In the genomic region with DNA sequence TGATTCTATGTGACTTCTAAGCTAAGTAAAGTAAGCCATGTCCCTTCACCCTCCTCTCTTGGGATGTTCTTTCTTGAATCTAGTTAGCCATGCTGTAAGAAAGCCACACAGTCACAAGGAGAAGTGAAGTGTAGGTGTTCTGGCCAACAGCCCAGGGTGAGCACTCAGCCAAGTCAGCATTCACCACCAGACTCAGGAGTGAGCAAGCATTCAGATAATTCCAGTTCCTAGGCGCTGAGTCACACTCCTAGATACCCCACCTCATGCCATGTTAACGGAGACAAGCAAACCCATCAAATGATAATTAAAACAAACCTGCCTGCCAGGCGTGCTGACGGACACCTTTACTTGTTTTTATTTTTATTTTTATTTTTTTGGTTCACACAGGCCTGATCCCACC, we compare ENCODE assay signal across 8 mouse cellular contexts. TPM values are rescaled to one million over a fixed set of nuclear protein-coding genes. Genes with fewer than 3 reads are reported as not detected.
DNase-seq lines count a peak whose midpoint lies in the region; ATAC-seq and TF ChIP-seq lines count a peak whose summit lies in the region.
"Had no signal": no experiment of that assay in that cellular context is flagged by ENCODE, and none has a peak within 500 bp of the region (broad histone marks: within the 10 kb centered on the region; RNA-seq: fewer than 3 reads in every experiment).

No protein-coding gene starts in this region.

- intact Hi-C loops in left cerebral cortex, postnatal 14 days (cut with DNase I): no loop called here

- H3K4me1 ChIP-seq in forebrain, postnatal 0 days (ENCODE audit: insufficient read depth): no peaks in the 10 kb centered on the region
- no peaks in the 10 kb centered on the region for H3K4me1 ChIP-seq in forebrain, embryonic 13.5 days
- H3K4me1 ChIP-seq: neural tube, embryonic 12.5 days had no signal

- ATAC-seq in forebrain, postnatal 0 days: no peak
- no peak for ATAC-seq in forebrain, embryonic 13.5 days

- no peak overlapping the region for H3K4me2 ChIP-seq in forebrain, postnatal 0 days (ENCODE audit: low read depth)
- H3K4me2 ChIP-seq in forebrain, embryonic 13.5 days: no peak overlapping the region
- H3K4me2 ChIP-seq: neural tube, embryonic 12.5 days had no signal

- H3K36me3 ChIP-seq in forebrain, postnatal 0 days (ENCODE audit: insufficient read depth): no peaks in the 10 kb centered on the region
- peaks cover 21% of the 10 kb centered on the region for H3K36me3 ChIP-seq in forebrain, embryonic 13.5 days (ENCODE audit: poor library complexity, severe bottlenecking)

- H3K27ac ChIP-seq in forebrain, postnatal 0 days (ENCODE audit: low read depth, low read length): no peak overlapping the region
- H3K27ac ChIP-seq in forebrain, embryonic 13.5 days: no peak overlapping the region
- H3K27ac ChIP-seq: neural tube, embryonic 12.5 days had no signal

- H3K9ac ChIP-seq in forebrain, postnatal 0 days: no peak overlapping the region
- no peak overlapping the region for H3K9ac ChIP-seq in forebrain, embryonic 13.5 days
- H3K9ac ChIP-seq: neural tube, embryonic 12.5 days had no signal

- TF ChIP-seq CTCF in forebrain, postnatal 0 days (IDR thresholded peaks at IDR 0.05; ENCODE audit: low read depth): no peak

- DNase-seq in 416B (ENCODE audit: low read depth): peak; percentile 44
- DNase-seq in NIH3T3 (ENCODE audit: low read depth): peak; percentile 79
- peak; percentile 86 to 93 for DNase-seq in frontal cortex, postnatal 36 days (ENCODE audit: low spot score in 2 of 2)
- DNase-seq in left cerebral cortex, postnatal 14 days (ENCODE audit: low spot score in 2 of 2): peak; percentile 79 to 85
- no peak for DNase-seq in forebrain, postnatal 0 days
- no peak for DNase-seq in retina, postnatal 1 day

- no peaks in the 10 kb centered on the region for H3K27me3 ChIP-seq in forebrain, postnatal 0 days (ENCODE audit: insufficient read depth, low read length)
- no peaks in the 10 kb centered on the region for H3K27me3 ChIP-seq in forebrain, embryonic 13.5 days
- H3K27me3 ChIP-seq: neural tube, embryonic 12.5 days had no signal

- WGBS in forebrain, postnatal 0 days: 88% methylated on average over 4 of the region's 4 CpGs
- WGBS in forebrain, embryonic 13.5 days: 96% methylated on average over 4 of the region's 4 CpGs

- no peaks in the 10 kb centered on the region for H3K9me3 ChIP-seq in forebrain, postnatal 0 days (ENCODE audit: low read length)
- H3K9me3 ChIP-seq in forebrain, embryonic 13.5 days (replicated peaks): no peaks in the 10 kb centered on the region
- H3K9me3 ChIP-seq: neural tube, embryonic 12.5 days had no signal

- H3K4me3 ChIP-seq in forebrain, postnatal 0 days (ENCODE audit: low read depth, low read length): no peak overlapping the region
- no peak overlapping the region for H3K4me3 ChIP-seq in forebrain, embryonic 13.5 days
- H3K4me3 ChIP-seq: neural tube, embryonic 12.5 days had no signal

RNA-seq across cellular contexts. Expression of a gene that starts 47.1 kb away (rescaled TPM):
- 10 to 100 TPM; 53.9 to 65.2 TPM for total RNA-seq in left cerebral cortex, postnatal 14 days (2021)
- 8.6 and 12.4 TPM in 2 replicates for total RNA-seq in forebrain, postnatal 0 days (2014; rRNA removed)
- 7.0 and 9.0 TPM in 2 replicates for polyA plus RNA-seq in forebrain, postnatal 0 days (2015; fragmentation: Nextera tagmentation; extraction: Ambion mirVana)
- polyA plus RNA-seq in forebrain, embryonic 13.5 days (2015; fragmentation: Nextera tagmentation; extraction: Ambion mirVana): 23.2 and 26.2 TPM in 2 replicates

Comparison
In these comparisons a context has a peak if more than half of its experiments do, and no peak if none do; other contexts are left out.
1. DNase-seq: peak in 416B (single experiment), NIH3T3 (single experiment), frontal cortex, postnatal 36 days (2 of 2) and left cerebral cortex, postnatal 14 days (2 of 2); none in forebrain, postnatal 0 days (single experiment) and retina, postnatal 1 day (single experiment).